Mouse (Mus musculus) bone marrow macrophage, adult 2 months (primary cell): Measurements from ENCODE around the gene Sptlc2. TPM values are rescaled to one million over a fixed set of nuclear protein-coding genes. Genes with fewer than 3 reads are reported as not detected.
A peak's percentile ranks its signal among the peaks of the same experiment; 100 is the strongest.
"Not testable (repeated sequence)": the region's sequence is repeated elsewhere in the genome, so short reads cannot be mapped to it uniquely, and the experiment has no call there.

Experiments
- H3K27ac ChIP-seq: 2 replicates; pipeline ENCODE4 v1.5.1; 2012; ENCODE audit warnings: low read depth, low read length; ENCODE audit not compliant: insufficient read depth
- H3K4me1 ChIP-seq: 2 replicates; pipeline ENCODE4 v1.6.1; 2012; ENCODE audit warnings: low read length; ENCODE audit not compliant: control insufficient read depth, insufficient read depth
- H3K4me3 ChIP-seq: 2 replicates; pipeline ENCODE4 v1.5.1; 2012; ENCODE audit warnings: mild to moderate bottlenecking, low read length, moderate library complexity; ENCODE audit not compliant: insufficient read depth
- CTCF ChIP-seq: IDR thresholded peaks from 2 replicates; pipeline ENCODE4 v1.5.1; 2012; ENCODE audit warnings: low read depth, mild to moderate bottlenecking, low read length, moderate library complexity
- POLR2A ChIP-seq: IDR thresholded peaks from 2 replicates; pipeline ENCODE4 v1.6.1; 2012; ENCODE audit warnings: mild to moderate bottlenecking, low read depth, low read length, borderline replicate concordance
- polyA plus RNA-seq: library from polyadenylated mRNA; stranded (reverse); fragments of >200 nt; gene quantifications from 2 replicates; pipeline ENCODE4 v1.2.4, GENCODE M21; 2012; ENCODE audit not compliant: missing spikeins, insufficient read depth, insufficient read length

Sptlc2 gene
- polyA plus RNA-seq, 1 experiment, result 139 TPM

- Histone ChIP-seq H3K4me1 (no peaks in the 10 kb centered on the region), H3K27ac (no peak overlapping the region), H3K4me3 (no peak overlapping the region)
- TF ChIP-seq POLR2A (no peak), CTCF (no peak)
Observed at GRCm38 (mm10) chr12:87313098-87313497, 75.1 kb downstream of the Sptlc2 start.

- not testable (repeated sequence) for H3K4me1 ChIP-seq, H3K4me3 ChIP-seq, H3K27ac ChIP-seq
Observed at GRCm38 (mm10) chr12:87306584-87306844, 81.6 kb downstream of the Sptlc2 start.

GRCm38 (mm10) chr12:87305767-87306583, 82.2 kb downstream of the Sptlc2 start:
- Histone ChIP-seq H3K27ac (no peak overlapping the region), H3K4me3 (no peak overlapping the region), H3K4me1 (no peaks in the 10 kb centered on the region)
- TF ChIP-seq CTCF, result no peak
- TF ChIP-seq POLR2A, result no peak

GRCm38 (mm10) chr12:87301189-87301588, 87.0 kb downstream of the Sptlc2 start:
- Histone ChIP-seq H3K4me3 (no peak overlapping the region), H3K27ac (no peak overlapping the region), H3K4me1 (no peaks in the 10 kb centered on the region)
- no peak for TF ChIP-seq POLR2A
- no peak for TF ChIP-seq CTCF

GRCm38 (mm10) chr12:87300441-87300690, 87.8 kb downstream of the Sptlc2 start:
- no peak for TF ChIP-seq CTCF
- no peak for TF ChIP-seq POLR2A
- H3K4me3 ChIP-seq, result peak overlapping the region; percentile 66
- no peak overlapping the region for H3K27ac ChIP-seq
- H3K4me1 ChIP-seq, result no peaks in the 10 kb centered on the region

- H3K4me3 ChIP-seq, result peak within 1 kb of the TSS; percentile 66
- no peak within 1 kb of the TSS for H3K27ac ChIP-seq
- TF ChIP-seq CTCF, result no peak
- no peak for TF ChIP-seq POLR2A
- no peaks in the 10 kb centered on the region for H3K4me1 ChIP-seq
Observed at GRCm38 (mm10) chr12:87299657-87300440, 88.3 kb downstream of the Sptlc2 start, which contains the start of gene Ism2. Gene Ism2, minus strand, starts transcription at chr12:87299705.

- Histone ChIP-seq H3K4me1 (no peaks in the 10 kb centered on the region), H3K4me3 (peak overlapping the region; percentile 66), H3K27ac (no peak overlapping the region)
- TF ChIP-seq POLR2A (no peak), CTCF (no peak)
Observed at GRCm38 (mm10) chr12:87299037-87299656, 89.0 kb downstream of the Sptlc2 start.

- H3K4me3 ChIP-seq, result no peak overlapping the region
- no peak overlapping the region for H3K27ac ChIP-seq
- no peak for TF ChIP-seq CTCF
- TF ChIP-seq POLR2A, result no peak
- H3K4me1 ChIP-seq, result no peaks in the 10 kb centered on the region
Observed at GRCm38 (mm10) chr12:87293934-87294333, 94.2 kb downstream of the Sptlc2 start.

GRCm38 (mm10) chr12:87289100-87289499, 99.1 kb downstream of the Sptlc2 start:
- no peak overlapping the region for H3K27ac ChIP-seq
- no peaks in the 10 kb centered on the region for H3K4me1 ChIP-seq
- no peak for TF ChIP-seq CTCF
- no peak for TF ChIP-seq POLR2A
- H3K4me3 ChIP-seq, result no peak overlapping the region

- H3K4me3 ChIP-seq, result no peak overlapping the region
- peaks cover 6% of the 10 kb centered on the region for H3K4me1 ChIP-seq
- no peak overlapping the region for H3K27ac ChIP-seq
- no peak for TF ChIP-seq CTCF
- TF ChIP-seq POLR2A, result no peak
Observed at GRCm38 (mm10) chr12:87284726-87285125, 103.4 kb downstream of the Sptlc2 start.

- Histone ChIP-seq H3K4me3 (no peak overlapping the region), H3K4me1 (peaks cover 6% of the 10 kb centered on the region), H3K27ac (no peak overlapping the region)
- TF ChIP-seq POLR2A, result no peak
- no peak for TF ChIP-seq CTCF
Observed at GRCm38 (mm10) chr12:87284268-87284667, 103.9 kb downstream of the Sptlc2 start.
